Mouse (Mus musculus) urinary bladder, postnatal 14 days (tissue): ENCODE measurements at regions not wholly inside any gene's neighbourhood (a gene's known extent, or its start where the extent isn't known, plus 50 kb on each side); places are given as distances from the start of the nearest gene placed in this dataset.

Experiments used
- DNase-seq: peaks from one replicate; pipeline ENCODE4 v3.0.0; 2021; ENCODE audit warnings: low spot score

DNA sequence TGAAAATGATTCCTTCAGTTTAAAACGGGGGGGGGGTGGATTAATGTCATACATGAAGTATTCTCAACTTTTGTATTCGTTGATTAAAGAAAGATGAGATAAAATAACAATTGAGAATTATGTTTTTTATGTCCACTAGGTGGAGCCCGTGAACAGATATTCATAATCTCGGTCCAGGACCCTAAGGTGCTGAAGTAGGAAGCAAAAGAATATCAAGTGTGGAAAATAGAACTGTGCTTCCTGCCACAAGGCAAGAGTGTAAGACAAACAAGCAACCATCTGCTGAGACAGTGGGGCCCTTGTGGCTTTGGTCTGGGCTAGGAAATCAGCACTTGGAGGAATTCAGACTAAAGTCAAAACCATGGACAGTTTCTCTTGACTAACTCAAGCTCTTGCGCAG is 50.9 kb upstream of the Kap start:
- no peak for DNase-seq

DNA sequence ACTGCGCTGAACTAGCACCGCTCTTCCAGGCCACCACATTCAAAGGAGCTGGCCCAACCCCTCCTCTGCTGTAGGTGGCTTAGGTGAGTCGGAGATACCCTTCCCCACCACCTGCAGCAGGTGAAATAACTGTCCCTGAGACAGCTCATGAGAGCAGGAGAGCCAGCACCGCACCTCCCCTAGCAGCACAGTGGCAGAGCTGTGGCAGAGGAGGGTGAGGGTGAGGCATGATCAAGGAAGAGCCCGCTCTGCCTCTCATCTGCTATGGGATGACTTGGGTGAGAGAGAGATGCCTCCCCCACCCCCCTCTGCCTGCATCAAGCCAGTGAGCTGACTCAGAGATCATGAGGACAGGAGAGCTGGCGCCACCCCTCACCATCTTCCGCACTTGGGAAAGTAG is 81.1 kb upstream of the Kap start:
- DNase-seq = no peak

DNA sequence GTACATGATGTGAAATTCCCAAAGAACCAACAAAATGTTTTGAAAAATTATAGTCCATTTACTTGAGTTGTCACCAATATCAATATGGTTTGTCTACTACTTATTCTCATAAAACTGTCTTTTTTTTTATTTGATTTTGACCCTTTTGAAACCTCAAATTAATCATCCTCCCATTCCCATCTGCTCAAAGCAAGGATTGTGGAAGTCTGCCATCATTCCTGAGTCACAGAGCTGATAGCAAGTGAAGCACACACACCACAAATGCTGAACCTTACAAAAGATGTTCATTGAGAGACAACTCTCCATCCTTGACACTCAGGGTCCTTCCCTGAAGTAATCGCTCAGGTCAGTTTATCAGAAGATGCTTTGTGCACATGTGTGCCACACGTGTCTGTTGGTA is 82.1 kb upstream of the Kap start:
- no peak for DNase-seq

DNA sequence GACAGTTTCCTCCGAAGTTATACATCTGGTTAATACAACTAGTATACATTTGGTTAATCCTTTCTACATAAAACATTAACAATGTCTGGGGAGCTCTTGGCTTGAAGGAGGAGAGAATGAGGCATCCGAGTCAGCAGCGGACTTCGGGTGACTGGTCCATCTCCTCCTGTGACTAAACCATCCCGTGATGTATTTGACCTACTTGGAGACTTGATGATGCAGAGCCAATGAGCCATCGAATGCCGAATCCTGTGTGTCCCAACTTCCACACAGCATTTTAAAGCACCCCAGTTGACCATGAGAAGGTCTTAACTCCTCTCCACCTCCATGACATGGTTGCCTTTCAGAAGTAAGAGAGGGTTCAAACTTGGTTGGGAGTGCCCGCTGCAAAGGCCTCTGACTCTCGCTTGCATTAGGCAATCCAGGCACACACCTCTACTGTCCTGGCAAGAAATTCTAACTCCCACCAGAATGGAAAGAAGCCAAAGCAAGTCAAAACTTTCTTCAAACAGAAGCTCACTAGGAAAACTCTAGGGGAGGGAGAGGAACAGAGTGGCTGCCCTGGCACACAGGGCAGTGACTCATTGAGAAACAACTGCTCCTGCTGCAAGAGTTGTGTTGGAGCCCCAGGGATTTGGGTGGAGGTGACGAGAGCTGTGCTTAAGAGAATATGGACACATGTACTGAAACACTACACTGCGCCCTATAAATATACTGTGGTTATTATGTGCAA is 75.4 kb upstream of the Etv6 start:
- DNase-seq = no peak

DNA sequence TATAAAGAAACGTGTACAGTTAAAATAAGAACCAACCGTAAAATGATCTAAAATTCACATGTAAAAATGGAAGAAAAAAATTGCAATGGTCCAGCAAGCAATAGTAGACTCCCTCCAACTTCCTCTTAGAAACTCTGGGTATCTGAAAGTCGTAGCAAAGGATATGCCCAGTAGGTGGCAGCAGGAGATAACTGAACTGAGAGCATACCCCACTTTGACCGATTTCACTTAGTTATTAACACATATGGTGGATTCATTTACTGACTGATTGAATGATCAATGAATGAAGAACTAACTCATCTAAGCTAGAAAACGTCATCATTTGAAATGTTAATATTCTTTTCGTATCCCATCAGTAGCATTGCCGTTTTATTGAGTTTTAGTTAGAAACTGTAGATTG is 74.8 kb upstream of the Etv6 start:
- DNase-seq = peak; percentile 77

DNA sequence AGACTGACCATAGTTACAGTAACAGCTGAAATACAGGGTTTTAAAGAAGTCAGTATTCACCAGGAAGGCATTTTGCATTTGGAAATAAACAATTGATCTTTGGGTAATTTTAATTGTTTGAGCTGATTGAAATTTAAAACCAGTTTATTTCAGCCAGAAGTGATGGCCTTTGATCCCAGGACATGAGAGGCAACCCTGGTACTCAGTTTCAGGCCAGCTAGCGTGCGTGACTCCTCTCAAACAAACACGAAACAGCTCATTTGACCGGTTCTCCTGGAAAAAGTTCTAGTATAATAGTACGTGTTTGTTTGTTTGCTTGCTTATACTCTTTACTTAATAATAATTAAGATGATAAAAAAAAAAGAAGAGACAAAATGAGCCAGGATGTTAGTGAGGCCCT is 72.9 kb upstream of the Etv6 start:
- no peak for DNase-seq

DNA sequence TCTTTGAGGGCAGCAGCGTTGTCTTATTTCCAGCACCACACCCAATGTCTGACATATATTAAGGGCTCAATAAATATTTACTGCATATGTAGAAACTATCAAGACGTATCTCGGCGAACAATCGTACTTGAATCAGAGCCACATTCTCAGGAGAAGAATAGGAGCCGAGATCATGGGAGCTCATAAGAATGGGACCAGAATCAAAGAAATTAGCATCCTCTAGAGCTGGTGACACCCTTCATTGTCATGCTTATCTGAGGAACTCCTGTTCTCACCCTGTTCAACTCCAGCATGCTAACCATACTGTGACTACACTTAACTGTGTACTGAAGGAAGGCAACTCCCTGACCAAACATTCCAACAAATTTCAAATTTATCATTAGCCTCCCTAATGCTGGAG is 72.2 kb upstream of the Etv6 start:
- DNase-seq = no peak

DNA sequence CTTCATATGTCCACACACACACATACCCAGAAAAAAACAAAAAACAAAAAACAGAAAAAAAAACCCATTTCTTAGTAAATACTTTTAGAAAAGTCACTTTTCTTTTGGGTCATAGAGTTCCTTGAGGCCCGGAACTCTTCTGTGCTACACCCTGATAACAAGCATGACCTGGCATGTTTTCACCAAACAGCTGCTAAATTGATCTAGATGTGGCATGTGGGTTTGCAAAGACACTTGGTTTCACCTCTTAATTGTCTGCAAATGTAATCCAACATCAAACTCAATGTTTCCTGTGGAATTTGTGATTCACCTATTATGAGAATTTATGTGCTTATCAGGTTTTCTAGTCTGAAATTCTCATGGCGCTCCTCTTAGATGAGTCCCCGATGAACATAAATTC is 68.2 kb upstream of the Etv6 start:
- DNase-seq = no peak

DNA sequence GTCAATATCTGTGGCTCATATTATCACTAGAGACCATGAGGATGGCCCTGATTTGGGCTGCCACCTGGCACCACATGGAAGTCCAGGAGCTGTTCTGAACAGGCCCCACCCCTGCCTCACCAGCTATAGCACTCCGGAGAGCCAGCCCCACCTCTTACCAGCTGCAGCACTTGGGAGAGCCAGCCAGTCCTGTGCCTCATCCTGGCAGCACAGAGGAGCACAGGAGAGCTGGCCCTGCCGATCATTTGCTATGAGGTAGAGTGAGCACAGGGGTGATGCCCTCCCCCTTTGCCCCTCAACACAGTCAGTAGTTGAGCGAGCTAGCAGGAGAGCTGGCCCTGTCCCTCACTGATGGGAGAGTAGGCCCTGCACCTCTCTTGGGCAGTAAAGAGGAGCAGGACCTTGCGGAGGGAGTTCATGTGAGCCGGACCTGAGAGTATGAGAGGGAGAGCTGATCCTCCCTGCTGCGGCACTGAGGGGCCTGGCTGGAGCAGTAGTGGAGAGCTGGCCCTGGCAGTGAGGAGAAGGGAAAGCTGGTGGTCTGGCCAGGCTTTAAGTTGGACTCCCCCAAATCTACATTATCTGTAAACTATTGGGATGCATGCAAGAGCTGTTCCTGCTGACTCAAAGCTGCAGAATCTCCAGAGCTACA is 63.3 kb upstream of the Etv6 start:
- DNase-seq = no peak

DNA sequence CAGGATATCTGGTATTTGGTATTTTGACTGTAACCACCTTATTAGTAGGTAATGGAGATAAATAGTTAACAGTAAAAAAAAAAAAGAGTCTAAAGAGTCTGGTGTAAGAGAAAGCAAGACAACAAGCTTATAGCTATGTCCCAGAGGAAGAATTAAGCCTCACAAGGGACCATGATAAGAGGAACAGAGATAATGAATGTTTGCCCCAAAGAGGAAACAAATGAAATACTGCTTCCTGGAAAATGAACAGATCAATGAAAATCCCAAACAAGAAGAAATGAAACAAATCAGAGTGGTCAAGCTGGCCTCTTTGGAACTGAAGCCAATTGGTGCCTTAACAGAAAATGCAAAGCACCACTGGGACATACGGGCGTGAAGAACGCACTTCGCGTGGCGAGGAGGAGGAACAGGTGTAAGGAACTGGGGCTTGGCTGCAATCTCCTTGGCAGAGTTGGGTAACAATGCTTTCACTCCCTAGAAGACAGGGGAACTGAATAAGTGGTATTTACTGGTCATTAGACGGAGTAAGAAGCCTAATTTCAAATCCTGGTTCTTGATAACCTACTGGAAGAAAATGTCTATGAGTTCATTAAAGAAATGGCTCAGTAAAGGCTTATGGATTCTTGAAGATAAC is 62.2 kb upstream of the Etv6 start:
- DNase-seq = no peak

DNA sequence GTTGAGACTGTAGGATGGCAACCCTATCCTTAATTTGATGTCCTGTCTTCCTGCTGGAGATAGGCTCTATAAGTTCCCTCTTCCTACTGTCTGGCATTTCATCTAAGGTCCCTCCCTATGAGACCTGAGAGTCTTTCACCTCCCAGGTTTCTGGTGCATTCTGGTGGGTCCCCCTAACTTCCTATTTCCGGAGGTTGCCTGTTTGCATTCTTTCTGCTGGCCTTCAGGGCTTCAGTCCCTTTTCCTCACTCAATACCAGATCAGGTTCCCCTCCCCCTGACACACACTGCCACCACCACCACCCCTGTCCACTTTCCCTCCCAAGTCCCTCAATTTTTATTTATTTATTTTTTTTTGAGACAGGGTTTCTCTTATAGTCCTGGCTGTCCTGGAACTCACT is 59.5 kb upstream of the Etv6 start:
- no peak for DNase-seq

DNA sequence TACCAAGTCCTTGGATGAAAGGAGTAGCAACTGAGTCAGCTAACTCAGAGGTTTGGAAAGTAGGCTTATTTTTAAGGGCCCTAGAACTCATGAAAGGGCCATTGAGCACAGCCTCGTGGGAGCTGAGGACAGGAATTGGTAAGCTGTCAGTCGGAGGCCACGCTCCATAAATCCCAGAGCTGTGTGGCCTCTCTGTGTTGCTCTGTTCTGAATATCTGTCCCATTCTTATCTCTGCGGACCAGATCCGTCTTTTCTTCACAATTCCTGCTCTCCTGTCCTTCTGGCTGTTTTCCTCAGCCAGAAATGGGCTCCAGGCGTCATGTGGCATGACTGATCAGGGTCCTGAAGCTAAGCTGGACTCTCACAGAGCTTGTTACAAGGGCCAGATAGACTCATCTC is 58.6 kb upstream of the Etv6 start:
- no peak for DNase-seq

DNA sequence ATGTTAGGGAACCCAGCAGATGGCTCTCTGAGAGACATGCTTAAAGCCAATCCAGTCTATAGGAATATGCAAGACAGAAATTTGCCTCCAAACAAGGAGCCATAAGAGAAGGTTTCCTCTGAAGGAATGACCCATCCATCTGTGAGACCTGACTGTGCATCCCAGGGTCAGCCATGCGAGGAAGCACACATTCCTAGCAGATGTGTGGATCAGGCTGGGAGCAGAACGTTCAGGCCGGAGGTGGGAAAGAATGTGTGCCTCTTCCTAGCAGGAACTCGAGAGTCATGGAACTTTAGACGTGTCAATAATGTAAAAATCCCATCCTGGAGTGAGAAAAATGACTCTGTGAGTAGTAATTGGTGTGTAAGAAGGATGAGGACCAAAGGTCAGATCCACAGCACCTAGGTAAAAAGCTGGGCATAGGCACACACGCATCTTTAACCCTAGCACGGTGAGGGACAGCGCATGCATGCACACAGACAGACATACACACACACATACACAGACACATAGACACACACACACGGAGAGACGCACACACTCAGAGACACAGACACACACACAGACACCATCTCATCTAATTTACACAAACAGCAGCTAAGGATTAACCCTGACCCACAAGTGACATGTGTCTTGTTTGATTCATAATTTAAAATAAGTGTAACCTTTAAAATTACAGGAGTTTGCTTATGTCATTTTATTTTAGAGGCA is 51.5 kb upstream of the Etv6 start:
- no peak for DNase-seq

DNA sequence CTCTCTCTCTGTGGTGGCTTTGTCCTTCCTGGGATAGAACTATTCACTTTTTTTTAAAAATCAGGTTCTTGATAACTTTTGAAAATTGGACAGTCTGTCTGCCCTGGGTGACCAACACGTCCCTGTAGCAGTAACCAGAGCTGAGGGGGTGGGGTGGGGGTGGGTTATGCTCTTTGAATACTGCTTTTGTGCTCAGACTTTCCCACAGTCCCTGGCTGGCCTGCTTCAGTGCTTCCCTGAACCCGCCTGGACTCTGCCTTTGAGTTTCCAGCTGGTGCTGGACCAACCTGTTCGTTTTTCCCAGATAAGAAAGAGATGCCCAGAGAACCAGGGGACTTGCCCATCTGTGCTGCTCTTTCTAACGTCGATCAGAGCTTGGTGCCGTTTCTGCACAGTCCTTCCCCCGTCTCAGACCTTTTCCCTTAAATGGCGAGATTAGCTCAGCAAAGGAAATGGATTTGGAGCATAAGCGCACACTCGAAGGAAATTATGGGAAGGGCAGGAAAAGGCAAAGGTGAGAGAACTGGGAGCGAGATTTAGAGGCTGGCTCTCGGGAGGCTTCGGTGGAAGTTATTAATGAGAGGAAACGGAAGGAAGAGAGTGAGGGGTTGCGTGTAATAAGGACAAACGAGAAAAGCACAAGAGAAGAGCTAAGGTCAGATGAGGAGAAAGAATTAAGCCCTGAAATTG is 50.7 kb upstream of the Etv6 start:
- DNase-seq = no peak
